Mouse (Mus musculus) liver, adult (tissue): Measurements from ENCODE around the gene Pole2.

Experiments used
- GATA4 ChIP-seq: IDR thresholded peaks from 2 replicates; pipeline ENCODE4 v1.6.1; 2014; ENCODE audit warnings: mild to moderate bottlenecking, low read length; ENCODE audit not compliant: insufficient replicate concordance

The Pole2 gene

GRCm38 (mm10) chr12:69227776-69228466, at the start of gene Pole2:
Gene Pole2, minus strand, starts transcription at chr12:69228195.
- 0 out of 2 replicates have a peak, but pooled peaks have one; percentile 9 for TF ChIP-seq GATA4

GRCm38 (mm10) chr12:69268956-69269355, 41.0 kb upstream of the Pole2 start:
- no peak for TF ChIP-seq GATA4

- TF ChIP-seq GATA4: no peak
These were observed 40.1 kb upstream of the Pole2 start for GRCm38 (mm10) chr12:69267956-69268632.

- TF ChIP-seq GATA4: no peak
These were observed 37.0 kb upstream of the Pole2 start for GRCm38 (mm10) chr12:69265031-69265430.

- TF ChIP-seq GATA4: no peak
These were observed 34.3 kb upstream of the Pole2 start for GRCm38 (mm10) chr12:69262251-69262650.

GRCm38 (mm10) chr12:69257836-69258235, 29.8 kb upstream of the Pole2 start:
- no peak for TF ChIP-seq GATA4

GRCm38 (mm10) chr12:69253806-69254205, 25.8 kb upstream of the Pole2 start:
- TF ChIP-seq GATA4: no peak

- TF ChIP-seq GATA4: no peak
These were observed 22.8 kb upstream of the Pole2 start for GRCm38 (mm10) chr12:69250756-69251155.

- no peak for TF ChIP-seq GATA4
These were observed 21.8 kb upstream of the Pole2 start for GRCm38 (mm10) chr12:69249766-69250165.

GRCm38 (mm10) chr12:69241771-69242431, 13.9 kb upstream of the Pole2 start:
- TF ChIP-seq GATA4: no peak

- no peak for TF ChIP-seq GATA4
These were observed 13.4 kb upstream of the Pole2 start for GRCm38 (mm10) chr12:69241405-69241770.

- TF ChIP-seq GATA4: no peak
These were observed 12.9 kb upstream of the Pole2 start, which contains the start of gene Klhdc1 for GRCm38 (mm10) chr12:69240876-69241275. Gene Klhdc1, plus strand, starts transcription at chr12:69241176.

GRCm38 (mm10) chr12:69238284-69238683, 10.3 kb upstream of the Pole2 start:
- TF ChIP-seq GATA4: no peak

GRCm38 (mm10) chr12:69235782-69236181, 7.8 kb upstream of the Pole2 start:
- TF ChIP-seq GATA4: no peak

- TF ChIP-seq GATA4: no peak
These were observed 1.3 kb upstream of the Pole2 start for GRCm38 (mm10) chr12:69229251-69229650.
